Mouse (Mus musculus): ENCODE data around the gene Nudt16l1.

DNA sequence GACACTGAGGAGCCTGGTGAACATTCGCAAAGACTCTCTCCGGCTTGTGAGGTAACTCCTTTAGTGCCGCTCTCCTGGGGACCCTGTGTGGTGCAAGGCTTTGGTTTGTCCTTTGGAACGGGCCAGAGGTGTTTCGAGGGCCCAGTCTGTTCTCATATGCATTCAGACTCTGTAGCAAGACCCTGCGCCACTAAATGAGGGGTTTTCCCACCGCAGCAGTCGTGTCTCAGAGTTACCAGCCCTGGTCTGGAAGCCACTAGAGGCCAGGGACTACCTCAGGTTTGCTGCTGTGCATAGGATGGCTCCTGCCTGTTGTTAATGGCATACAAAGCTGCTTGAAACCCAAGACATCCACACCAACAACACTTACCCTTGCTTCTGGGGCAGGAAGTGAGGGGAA lies 27.8 kb upstream of the Nudt16l1 start:
- no peak for TF ChIP-seq POLR2A (IDR thresholded peaks at IDR 0.05; ENCODE audit: low read depth, low read length)
- TF ChIP-seq CTCF (conservative IDR thresholded peaks at IDR 0.05; ENCODE audit: insufficient read depth, insufficient read length, low read depth, low read length), result no peak

Measured in kidney, adult 2 months (tissue).